Mouse (Mus musculus): Measurements from ENCODE around the gene Gfod2. TPM values are rescaled to one million over a fixed set of nuclear protein-coding genes. Genes with fewer than 3 reads are reported as not detected.
A peak's percentile ranks its signal among the peaks of the same experiment; 100 is the strongest.

Gene Gfod2
- polyA plus RNA-seq, 1 experiment from 2014 or later: 2.4 TPM

DNA sequence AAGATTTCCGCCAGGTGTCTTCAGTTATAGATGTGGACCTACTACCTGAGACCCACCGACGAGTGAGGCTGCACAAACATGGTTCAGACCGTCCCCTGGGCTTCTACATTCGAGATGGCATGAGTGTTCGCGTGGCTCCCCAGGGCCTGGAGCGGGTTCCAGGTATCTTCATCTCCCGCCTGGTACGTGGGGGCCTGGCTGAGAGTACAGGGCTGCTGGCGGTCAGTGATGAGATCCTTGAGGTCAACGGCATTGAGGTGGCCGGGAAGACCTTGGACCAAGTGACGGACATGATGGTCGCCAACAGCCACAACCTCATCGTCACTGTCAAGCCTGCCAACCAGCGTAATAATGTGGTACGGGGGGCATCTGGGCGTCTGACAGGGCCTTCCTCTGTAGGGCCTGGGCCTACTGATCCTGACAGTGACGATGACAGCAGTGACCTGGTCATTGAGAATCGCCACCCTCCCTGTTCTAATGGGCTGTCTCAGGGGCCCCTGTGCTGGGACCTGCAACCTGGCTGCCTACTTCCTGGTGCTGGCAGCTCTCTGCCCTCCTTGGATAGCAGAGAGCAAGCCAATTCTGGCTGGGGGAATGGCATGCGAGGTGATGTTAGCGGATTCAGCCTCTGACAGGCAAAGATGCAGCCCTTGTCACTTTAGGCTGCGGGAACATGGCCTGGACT lies 55.6 kb downstream of the Gfod2 start:
- TF ChIP-seq EP300 (IDR thresholded peaks at IDR 0.05; ENCODE audit: low read depth): no peak
- TF ChIP-seq CTCF (IDR thresholded peaks at IDR 0.05; ENCODE audit: low read depth): no peak
- no peak for DNase-seq
- H3K9me3 ChIP-seq (ENCODE audit: low read length): no peaks in the 10 kb centered on the region
- H3K27me3 ChIP-seq (ENCODE audit: insufficient read depth, low read length): no peaks in the 10 kb centered on the region
- no peak overlapping the region for H3K27ac ChIP-seq (ENCODE audit: low read depth)
- no peak overlapping the region for H3K9ac ChIP-seq (replicated peaks)
- peaks cover 10% of the 10 kb centered on the region for H3K36me3 ChIP-seq (replicated peaks; ENCODE audit: insufficient read depth, low read length)
- WGBS (ENCODE audit: insufficient replicate concordance): 91% methylated on average over 24 of the region's 24 CpGs
- no peak for ATAC-seq
- peaks cover 21% of the 10 kb centered on the region for H3K4me1 ChIP-seq (ENCODE audit: insufficient read depth)
- H3K4me3 ChIP-seq (ENCODE audit: low read depth, low read length): no peak overlapping the region
- no peak overlapping the region for H3K4me2 ChIP-seq (ENCODE audit: low read depth, low read length)

DNA sequence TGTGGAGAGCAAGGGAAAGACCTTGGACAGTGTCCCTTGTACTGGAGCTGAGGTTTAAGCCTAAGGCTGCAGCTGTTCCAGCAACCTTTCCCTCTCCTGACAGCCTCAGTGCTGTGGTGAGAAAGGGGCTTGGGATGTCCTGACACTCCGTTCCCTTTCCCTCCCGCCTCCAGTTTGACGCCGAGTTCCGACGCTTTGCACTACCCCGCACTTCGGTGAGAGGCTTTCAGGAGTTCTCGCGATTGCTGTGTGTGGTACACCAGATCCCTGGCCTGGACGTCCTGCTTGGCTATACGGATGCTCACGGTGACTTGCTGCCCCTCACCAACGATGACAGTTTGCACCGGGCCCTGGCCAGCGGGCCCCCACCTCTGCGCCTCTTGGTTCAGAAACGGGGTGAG lies 56.5 kb downstream of the Gfod2 start:
- Histone ChIP-seq H3K4me1 (ENCODE audit: insufficient read depth) (peaks cover 14% of the 10 kb centered on the region), H3K4me2 (ENCODE audit: low read depth, low read length) (peak overlapping the region; percentile 87), H3K9ac (replicated peaks) (peak overlapping the region; percentile 12; the same call in 1 of the 2 replicates), H3K4me3 (ENCODE audit: low read depth, low read length) (peak overlapping the region; percentile 71), H3K36me3 (replicated peaks; ENCODE audit: insufficient read depth, low read length) (peaks cover 18% of the 10 kb centered on the region), H3K9me3 (ENCODE audit: low read length) (no peaks in the 10 kb centered on the region), H3K27ac (ENCODE audit: low read depth) (no peak overlapping the region), H3K27me3 (ENCODE audit: insufficient read depth, low read length) (no peaks in the 10 kb centered on the region)
- no peak for TF ChIP-seq CTCF (IDR thresholded peaks at IDR 0.05; ENCODE audit: low read depth)
- no peak for TF ChIP-seq EP300 (IDR thresholded peaks at IDR 0.05; ENCODE audit: low read depth)
- WGBS (ENCODE audit: insufficient replicate concordance): 63% methylated on average over 18 of the region's 18 CpGs
- ATAC-seq: no peak
- DNase-seq: no peak

GRCm38 (mm10) chr8:105700966-105701824 lies 57.3 kb downstream of the Gfod2 start, which contains the start of the genes Acd and Pard6a:
TSS of gene Acd (minus strand) at chr8:105701102.
TSS of gene Pard6a (plus strand) at chr8:105701148.
- H3K4me1 ChIP-seq (ENCODE audit: insufficient read depth): peaks cover 13% of the 10 kb centered on the region
- H3K36me3 ChIP-seq (replicated peaks; ENCODE audit: insufficient read depth, low read length): peaks cover 23% of the 10 kb centered on the region
- DNase-seq: peak; percentile 98
- no peaks in the 10 kb centered on the region for H3K27me3 ChIP-seq (ENCODE audit: insufficient read depth, low read length)
- H3K4me3 ChIP-seq (ENCODE audit: low read depth, low read length): peak within 1 kb of the TSS; percentile 71
- no peaks in the 10 kb centered on the region for H3K9me3 ChIP-seq (ENCODE audit: low read length)
- WGBS (ENCODE audit: insufficient replicate concordance): under 1% methylated on average over 58 of the region's 60 CpGs
- H3K27ac ChIP-seq (ENCODE audit: low read depth): peak within 1 kb of the TSS; percentile 80
- H3K4me2 ChIP-seq (ENCODE audit: low read depth, low read length): peak within 1 kb of the TSS; percentile 87
- peak within 1 kb of the TSS; percentile 66 for H3K9ac ChIP-seq (replicated peaks)
- peak; percentile 85 for ATAC-seq
- TF ChIP-seq EP300 (IDR thresholded peaks at IDR 0.05; ENCODE audit: low read depth): no peak
- TF ChIP-seq CTCF (IDR thresholded peaks at IDR 0.05; ENCODE audit: low read depth): no peak

DNA sequence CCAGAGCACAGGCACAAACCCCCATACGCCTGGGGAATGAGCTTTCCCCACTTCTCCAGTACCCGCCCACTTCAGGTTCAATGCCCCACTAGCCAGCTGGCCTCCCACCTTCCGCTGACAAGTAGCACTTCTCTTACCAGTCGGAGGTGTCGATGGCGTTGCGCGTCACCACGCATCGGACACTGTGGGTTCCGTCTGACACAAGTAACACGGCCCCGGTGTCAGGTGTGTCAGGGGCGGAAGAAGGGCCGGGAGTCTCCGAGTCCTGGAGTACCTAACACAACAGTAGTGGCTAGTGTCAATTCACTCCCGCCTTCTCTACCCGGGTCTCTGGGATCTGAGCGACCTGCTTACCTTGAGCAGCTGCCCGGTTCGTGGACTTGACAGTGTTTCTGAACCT lies 57.9 kb downstream of the Gfod2 start:
- DNase-seq (peak; percentile 76), ATAC-seq (peak; percentile 64)
- WGBS (ENCODE audit: insufficient replicate concordance): under 1% methylated on average over 21 of the region's 21 CpGs
- Histone ChIP-seq H3K4me3 (ENCODE audit: low read depth, low read length) (peak overlapping the region; percentile 71), H3K9ac (replicated peaks) (peak overlapping the region; percentile 66), H3K27ac (ENCODE audit: low read depth) (peak overlapping the region; percentile 80), H3K4me1 (ENCODE audit: insufficient read depth) (peaks cover 11% of the 10 kb centered on the region), H3K27me3 (ENCODE audit: insufficient read depth, low read length) (no peaks in the 10 kb centered on the region), H3K4me2 (ENCODE audit: low read depth, low read length) (peak overlapping the region; percentile 87), H3K36me3 (replicated peaks; ENCODE audit: insufficient read depth, low read length) (peaks cover 23% of the 10 kb centered on the region), H3K9me3 (ENCODE audit: low read length) (no peaks in the 10 kb centered on the region)
- TF ChIP-seq CTCF (IDR thresholded peaks at IDR 0.05; ENCODE audit: low read depth) (no peak), EP300 (IDR thresholded peaks at IDR 0.05; ENCODE audit: low read depth) (no peak)

DNA sequence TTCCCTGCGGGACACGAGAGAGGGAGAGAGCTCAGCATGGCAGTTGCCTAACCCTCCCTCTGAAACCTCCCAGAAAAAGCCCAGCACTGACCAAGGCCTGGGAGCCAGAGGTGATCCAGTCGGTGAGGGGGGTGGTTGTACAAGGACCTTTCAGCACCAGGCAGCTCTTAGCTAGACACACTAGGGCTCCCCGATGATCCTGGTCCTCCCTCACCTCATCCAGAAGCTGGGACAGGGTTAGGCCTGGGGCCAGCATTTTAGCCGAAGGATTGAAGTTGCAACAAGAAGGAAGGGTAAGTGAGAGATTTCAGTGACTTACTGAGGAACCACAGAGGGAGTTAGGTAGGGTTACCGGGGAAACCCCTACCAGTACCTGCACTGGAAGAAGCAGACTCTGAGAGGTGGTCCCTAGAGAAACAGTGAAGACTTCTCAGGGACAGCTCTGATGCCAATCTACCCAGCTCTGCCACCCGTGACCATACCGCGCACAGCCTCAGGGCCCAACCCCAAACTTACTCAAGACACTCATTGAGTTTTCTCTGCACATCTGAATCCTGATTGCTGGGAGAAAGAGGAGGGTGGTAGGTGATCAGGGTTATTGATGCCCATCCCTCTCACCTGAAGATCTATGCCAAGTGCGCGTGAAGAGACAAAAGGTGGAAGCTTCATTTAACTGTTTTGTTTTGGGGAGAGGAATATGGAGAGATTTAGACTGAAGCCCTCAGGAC lies 58.8 kb downstream of the Gfod2 start:
- peak overlapping the region; percentile 71; the same call in 1 of the 2 replicates for H3K4me3 ChIP-seq (ENCODE audit: low read depth, low read length)
- no peak overlapping the region for H3K9ac ChIP-seq (replicated peaks)
- WGBS (ENCODE audit: insufficient replicate concordance): 83% methylated on average over 11 of the region's 11 CpGs
- no peak for DNase-seq
- ATAC-seq: no peak
- H3K4me2 ChIP-seq (ENCODE audit: low read depth, low read length): peak overlapping the region; percentile 87
- TF ChIP-seq CTCF (IDR thresholded peaks at IDR 0.05; ENCODE audit: low read depth) (no peak), EP300 (IDR thresholded peaks at IDR 0.05; ENCODE audit: low read depth) (no peak)
- H3K36me3 ChIP-seq (replicated peaks; ENCODE audit: insufficient read depth, low read length): peaks cover 23% of the 10 kb centered on the region
- H3K27ac ChIP-seq (ENCODE audit: low read depth): no peak overlapping the region
- peaks cover 11% of the 10 kb centered on the region for H3K4me1 ChIP-seq (ENCODE audit: insufficient read depth)
- H3K27me3 ChIP-seq (ENCODE audit: insufficient read depth, low read length): 0 out of 2 replicates have a peak, but pooled peaks cover under 1% of the 10 kb centered on the region
- H3K9me3 ChIP-seq (ENCODE audit: low read length): no peaks in the 10 kb centered on the region

Data from liver, postnatal 0 days (tissue).